Mouse (Mus musculus) E14TG2a.4 (cell line): Measurements from ENCODE around the gene Pfas.
A peak's percentile ranks its signal among the peaks of the same experiment; 100 is the strongest.
"Not testable (repeated sequence)": the region's sequence is repeated elsewhere in the genome, so short reads cannot be mapped to it uniquely, and the experiment has no call there.

Source experiments
- H3K27me3 ChIP-seq: 2 replicates; pipeline ENCODE4 v1.6.1; 2014; ENCODE audit warnings: low read length, control low read depth; ENCODE audit not compliant: insufficient read depth
- H3K36me3 ChIP-seq: 2 replicates; pipeline ENCODE4 v1.6.1; 2014; ENCODE audit warnings: low read length, control low read depth; ENCODE audit not compliant: insufficient read depth
- H3K4me1 ChIP-seq: replicated peaks from 2 replicates; pipeline ENCODE4 v1.6.1; 2014; ENCODE audit warnings: low read depth, low read length, control low read depth
- H3K4me3 ChIP-seq: replicated peaks from 2 replicates; pipeline ENCODE4 v1.5.1; 2014; ENCODE audit warnings: mild to moderate bottlenecking, low read length
- H3K9me3 ChIP-seq: 2 replicates; pipeline ENCODE4 v1.6.1; 2014; ENCODE audit warnings: low read length, control low read depth
- CTCF ChIP-seq: conservative IDR thresholded peaks from 2 replicates; pipeline ENCODE4 v1.5.1; 2014; ENCODE audit warnings: low read length
- NANOG ChIP-seq: IDR thresholded peaks from 2 replicates; pipeline ENCODE4 v1.6.1; 2014; ENCODE audit warnings: borderline replicate concordance, low read length, mixed read lengths
- POU5F1 ChIP-seq: IDR thresholded peaks from 2 replicates; pipeline ENCODE4 v1.6.1; 2014; ENCODE audit warnings: low read length, borderline replicate concordance

Gene Pfas

DNA sequence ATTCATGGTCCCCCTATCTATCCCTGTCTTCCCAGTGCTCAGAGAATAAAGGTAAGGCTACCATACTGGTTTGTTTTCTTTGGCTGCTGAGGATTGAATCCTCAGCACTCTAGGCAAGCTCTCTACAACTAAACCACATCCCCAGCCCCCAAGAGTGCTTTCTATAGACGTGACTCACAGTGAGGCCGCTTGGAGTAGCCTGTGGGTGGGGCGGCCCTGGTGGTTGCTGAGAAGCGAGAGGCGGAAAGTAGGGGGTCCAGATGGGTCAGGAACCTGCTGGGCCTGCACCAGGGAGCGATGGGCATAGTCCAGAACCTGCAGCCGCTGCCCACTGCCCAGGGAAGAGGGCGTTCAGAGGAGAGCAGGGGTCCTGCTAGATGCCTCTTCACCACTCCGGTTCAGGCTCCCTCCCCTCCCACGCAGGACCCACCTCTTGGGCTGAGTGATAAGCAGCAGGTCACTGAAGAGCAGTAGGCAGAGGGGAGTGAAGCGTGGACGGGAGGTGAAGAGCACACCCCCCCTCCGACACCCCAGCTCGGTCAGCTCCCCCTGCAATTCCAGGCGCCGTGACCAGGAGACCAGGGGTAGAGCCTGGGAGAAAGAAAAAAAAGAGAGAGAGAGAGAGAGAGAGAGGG, 61.3 kb downstream of the Pfas start:
- Histone ChIP-seq H3K27me3 (peaks cover 43% of the 10 kb centered on the region), H3K4me3 (peak overlapping the region; percentile 63), H3K36me3 (peaks cover 20% of the 10 kb centered on the region), H3K4me1 (peaks cover 20% of the 10 kb centered on the region), H3K9me3 (no peaks in the 10 kb centered on the region)
- TF ChIP-seq POU5F1 (no peak), NANOG (no peak), CTCF (no peak)

GRCm38 (mm10) chr11:68946001-68946400, 62.3 kb downstream of the Pfas start:
- TF ChIP-seq CTCF = no peak
- TF ChIP-seq NANOG = no peak
- TF ChIP-seq POU5F1 = no peak
- Histone ChIP-seq H3K9me3 (no peaks in the 10 kb centered on the region), H3K4me3 (no peak overlapping the region), H3K36me3 (peaks cover 19% of the 10 kb centered on the region), H3K27me3 (peaks cover 34% of the 10 kb centered on the region), H3K4me1 (peaks cover 20% of the 10 kb centered on the region)

DNA sequence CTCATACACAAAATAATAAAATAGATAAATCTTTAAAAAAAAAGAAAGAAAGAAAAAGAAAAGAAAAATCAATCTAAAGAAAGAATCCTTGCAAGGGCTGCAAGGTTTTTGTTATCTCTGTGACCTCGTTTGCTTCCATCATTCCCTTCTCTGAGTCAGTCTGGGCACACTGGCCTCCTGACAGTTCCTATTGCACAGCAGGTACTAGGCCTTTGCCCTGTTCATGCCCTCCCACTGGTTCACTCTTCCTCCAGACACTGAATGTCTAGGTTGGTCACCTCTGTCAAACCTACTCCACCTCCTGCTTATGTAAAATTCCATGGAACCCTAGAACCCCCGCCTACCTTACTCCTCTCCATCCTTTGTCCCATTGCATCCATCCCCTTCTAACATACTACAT, 63.0 kb downstream of the Pfas start:
- peaks cover 26% of the 10 kb centered on the region for H3K4me1 ChIP-seq
- H3K27me3 ChIP-seq = peaks cover 32% of the 10 kb centered on the region
- peaks cover 16% of the 10 kb centered on the region for H3K36me3 ChIP-seq
- TF ChIP-seq POU5F1 (no peak), NANOG (no peak), CTCF (no peak)
- H3K4me3 ChIP-seq = no peak overlapping the region
- no peaks in the 10 kb centered on the region for H3K9me3 ChIP-seq

DNA sequence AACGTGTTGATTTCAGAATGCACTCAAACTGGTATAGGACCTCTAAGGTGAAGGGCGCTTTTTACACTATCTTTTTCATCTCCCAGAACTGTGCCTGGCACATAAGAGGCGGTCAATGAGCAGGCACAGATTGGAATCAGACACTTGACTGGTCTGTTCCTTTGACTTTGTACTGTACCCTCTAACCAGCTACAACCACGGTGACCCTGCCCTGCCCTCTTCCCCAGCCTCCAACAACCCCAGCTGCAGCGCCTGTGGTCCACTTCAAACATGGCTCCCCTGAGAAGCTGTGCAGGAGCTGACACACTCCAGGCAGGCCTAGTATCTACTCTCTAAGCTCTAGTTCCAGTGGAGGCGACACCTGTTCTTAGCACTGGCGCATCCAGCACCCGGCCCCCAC, 65.5 kb downstream of the Pfas start:
- TF ChIP-seq NANOG (no peak), CTCF (no peak)
- Histone ChIP-seq H3K36me3 (peaks cover 12% of the 10 kb centered on the region), H3K4me1 (peaks cover 34% of the 10 kb centered on the region), H3K27me3 (peaks cover 22% of the 10 kb centered on the region), H3K9me3 (no peaks in the 10 kb centered on the region), H3K4me3 (no peak overlapping the region)

GRCm38 (mm10) chr11:68940516-68940915, 67.7 kb downstream of the Pfas start:
- Histone ChIP-seq H3K36me3 (peaks cover 12% of the 10 kb centered on the region), H3K27me3 (peaks cover 3% of the 10 kb centered on the region; the same call in 1 of the 2 replicates), H3K4me1 (peaks cover 19% of the 10 kb centered on the region), H3K9me3 (no peaks in the 10 kb centered on the region), H3K4me3 (peak overlapping the region; percentile 73)
- TF ChIP-seq CTCF = no peak
- TF ChIP-seq POU5F1 = no peak
- no peak for TF ChIP-seq NANOG

- peaks cover 9% of the 10 kb centered on the region for H3K36me3 ChIP-seq
- no peaks in the 10 kb centered on the region for H3K9me3 ChIP-seq
- TF ChIP-seq CTCF (no peak), POU5F1 (no peak), NANOG (no peak)
- peaks cover 2% of the 10 kb centered on the region; the same call in 1 of the 2 replicates for H3K27me3 ChIP-seq
- peak overlapping the region; percentile 73 for H3K4me3 ChIP-seq
- peaks cover 19% of the 10 kb centered on the region for H3K4me1 ChIP-seq
Observed at GRCm38 (mm10) chr11:68939451-68940304, 68.6 kb downstream of the Pfas start.

- H3K4me1 ChIP-seq = peaks cover 19% of the 10 kb centered on the region
- H3K9me3 ChIP-seq, H3K27me3 ChIP-seq, H3K4me3 ChIP-seq, H3K36me3 ChIP-seq: not testable (repeated sequence)
Observed at GRCm38 (mm10) chr11:68936951-68937350, 71.3 kb downstream of the Pfas start.
